Mouse (Mus musculus) forebrain, embryonic 13.5 days (tissue): ENCODE measurements around the gene Prss54. TPM values are rescaled to one million over a fixed set of nuclear protein-coding genes. Genes with fewer than 3 reads are reported as not detected.

Experiments
- ATAC-seq: fragments of 200-750 bp; cut with Nextera tagmentation; 2 replicates; pipeline ENCODE4 v1.8.0; 2017
- H3K27ac ChIP-seq: fragments of 300-500 bp; sonication (generic); 2 replicates; pipeline ENCODE4 v1.5.1; 2015; ENCODE audit warnings: inconsistent platforms, mild to moderate bottlenecking, moderate library complexity
- H3K27me3 ChIP-seq: fragments of 300-500 bp; sonication (generic); 2 replicates; pipeline ENCODE4 v1.6.1; 2015; ENCODE audit warnings: mild to moderate bottlenecking, inconsistent platforms
- H3K36me3 ChIP-seq: fragments of 300-500 bp; sonication (generic); 2 replicates; pipeline ENCODE4 v1.6.1; 2015; ENCODE audit warnings: mild to moderate bottlenecking, inconsistent platforms; ENCODE audit not compliant: poor library complexity, severe bottlenecking
- H3K4me1 ChIP-seq: fragments of 300-500 bp; sonication (generic); 2 replicates; pipeline ENCODE4 v1.6.1; 2015; ENCODE audit warnings: inconsistent platforms
- H3K4me2 ChIP-seq: fragments of 300-500 bp; sonication (generic); 2 replicates; pipeline ENCODE4 v1.6.1; 2015; ENCODE audit warnings: inconsistent platforms, mild to moderate bottlenecking, moderate library complexity
- H3K4me3 ChIP-seq: fragments of 300-500 bp; sonication (generic); 2 replicates; pipeline ENCODE4 v1.5.1; 2015; ENCODE audit warnings: mild to moderate bottlenecking, inconsistent platforms
- H3K9ac ChIP-seq: fragments of 300-500 bp; sonication (generic); 2 replicates; pipeline ENCODE4 v1.6.1; 2015; ENCODE audit warnings: mild to moderate bottlenecking, inconsistent platforms
- H3K9me3 ChIP-seq: fragments of 300-500 bp; sonication (generic); replicated peaks from 2 replicates; pipeline ENCODE4 v1.6.1; 2016; ENCODE audit warnings: inconsistent platforms
- WGBS: fragments of 180-500 bp; shearing (Covaris S2); methylation state at CpG from one replicate; pipeline ENCODE4 v1.1.7; 2015; 5-methylcytosine and 5-hydroxymethylcytosine counted together
- polyA plus RNA-seq: library from polyadenylated mRNA; unstranded; fragments of >200 nt; fragmentation: Nextera tagmentation; extraction: Ambion mirVana; gene quantifications from 2 replicates; pipeline ENCODE4 v1.2.1, GENCODE M21; 2015

Prss54 gene
- polyA plus RNA-seq, 1 experiment from 2014 or later, result not detected

GRCm38 (mm10) chr8:95516928-95517327, 59.2 kb downstream of the Prss54 start:
- Histone ChIP-seq H3K4me1 (no peaks in the 10 kb centered on the region), H3K4me3 (no peak overlapping the region), H3K9me3 (no peaks in the 10 kb centered on the region), H3K9ac (no peak overlapping the region), H3K36me3 (no peaks in the 10 kb centered on the region), H3K27ac (no peak overlapping the region), H3K4me2 (no peak overlapping the region), H3K27me3 (no peaks in the 10 kb centered on the region)
- ATAC-seq, result no peak
- WGBS, result 87% methylated on average over 6 of the region's 6 CpGs

DNA sequence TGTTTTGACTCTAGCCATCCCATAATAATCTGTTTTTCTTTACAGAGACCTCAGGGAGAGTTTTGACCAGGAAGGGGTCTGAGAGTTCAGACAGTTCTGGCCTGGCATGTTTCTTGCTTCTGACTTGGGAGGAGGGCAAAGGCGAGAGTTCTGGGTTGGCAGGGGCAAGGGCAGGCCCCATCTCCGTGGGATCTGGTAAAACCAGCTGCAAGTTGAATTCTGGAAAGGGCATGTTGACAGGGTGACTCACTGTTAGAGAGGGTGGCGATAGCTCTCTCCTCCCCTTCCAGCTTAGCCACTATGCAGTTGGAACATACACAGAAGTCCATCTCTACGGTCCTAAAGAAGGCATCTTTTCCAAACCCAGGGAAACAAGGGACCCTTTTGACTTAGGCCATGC, 62.9 kb downstream of the Prss54 start:
- Histone ChIP-seq H3K27me3 (no peaks in the 10 kb centered on the region), H3K9me3 (no peaks in the 10 kb centered on the region), H3K4me3 (no peak overlapping the region), H3K4me2 (no peak overlapping the region), H3K4me1 (no peaks in the 10 kb centered on the region), H3K9ac (no peak overlapping the region), H3K36me3 (no peaks in the 10 kb centered on the region), H3K27ac (no peak overlapping the region)
- WGBS, result 81% methylated on average over 4 of the region's 4 CpGs
- no peak for ATAC-seq

GRCm38 (mm10) chr8:95512257-95512656, 63.9 kb downstream of the Prss54 start:
- no peak overlapping the region for H3K4me3 ChIP-seq
- no peak for ATAC-seq
- no peaks in the 10 kb centered on the region for H3K36me3 ChIP-seq
- no peak overlapping the region for H3K27ac ChIP-seq
- no peaks in the 10 kb centered on the region for H3K9me3 ChIP-seq
- H3K9ac ChIP-seq, result no peak overlapping the region
- 70% methylated on average over 4 of the region's 4 CpGs for WGBS
- no peaks in the 10 kb centered on the region for H3K27me3 ChIP-seq
- no peaks in the 10 kb centered on the region for H3K4me1 ChIP-seq
- H3K4me2 ChIP-seq, result no peak overlapping the region

Other genes starting within 250 kb of the Prss54 start
- 15.3 and 16.0 TPM in 2 replicates for gene Zfp319, start 244.4 kb downstream of the Prss54 start, polyA plus RNA-seq
- 43.7 and 45.8 TPM in 2 replicates for gene Usb1, start 244.1 kb downstream of the Prss54 start, polyA plus RNA-seq
- 10.9 and 11.2 TPM in 2 replicates for gene Mmp15, start 224.1 kb downstream of the Prss54 start, polyA plus RNA-seq
- 144 and 148 TPM in 2 replicates for gene Cfap20, start 141.5 kb downstream of the Prss54 start, polyA plus RNA-seq
- 11.7 and 12.7 TPM in 2 replicates for gene Csnk2a2, start 86.3 kb downstream of the Prss54 start, polyA plus RNA-seq
- gene Ccdc113, start 42.3 kb downstream of the Prss54 start, polyA plus RNA-seq, result 1.2 and 1.6 TPM in 2 replicates
- gene Gins3, start 57.1 kb upstream of the Prss54 start, polyA plus RNA-seq, result 19.4 and 21.3 TPM in 2 replicates
- gene Ndrg4, start 100.6 kb upstream of the Prss54 start, polyA plus RNA-seq, result 76.9 and 103 TPM in 2 replicates
- 22.3 and 30.5 TPM in 2 replicates for gene Setd6, start 139.5 kb upstream of the Prss54 start, polyA plus RNA-seq
- gene Cnot1, start 231.1 kb upstream of the Prss54 start, polyA plus RNA-seq, result 50.3 and 60.8 TPM in 2 replicates
- 282 and 343 TPM in 2 replicates for gene Sap18b, start 249.0 kb upstream of the Prss54 start, polyA plus RNA-seq